Mouse (Mus musculus) gastrocnemius, postnatal 10 days (tissue): Measurements from ENCODE around the gene Snai1. TPM values are rescaled to one million over a fixed set of nuclear protein-coding genes. Genes with fewer than 3 reads are reported as not detected.
A peak's percentile ranks its signal among the peaks of the same experiment; 100 is the strongest.

Experiments used
- DNase-seq: peaks from one replicate; pipeline ENCODE4 v3.0.0; 2021; ENCODE audit warnings: mixed read lengths
- total RNA-seq, 2 experiments: library from RNA; stranded (reverse); gene quantifications; 2 replicates each; pipeline ENCODE4 v1.2.3; 2021

Snai1 gene
- total RNA-seq, 2 experiments from 2014 or later, result 3.9 to 5.7 TPM

DNA sequence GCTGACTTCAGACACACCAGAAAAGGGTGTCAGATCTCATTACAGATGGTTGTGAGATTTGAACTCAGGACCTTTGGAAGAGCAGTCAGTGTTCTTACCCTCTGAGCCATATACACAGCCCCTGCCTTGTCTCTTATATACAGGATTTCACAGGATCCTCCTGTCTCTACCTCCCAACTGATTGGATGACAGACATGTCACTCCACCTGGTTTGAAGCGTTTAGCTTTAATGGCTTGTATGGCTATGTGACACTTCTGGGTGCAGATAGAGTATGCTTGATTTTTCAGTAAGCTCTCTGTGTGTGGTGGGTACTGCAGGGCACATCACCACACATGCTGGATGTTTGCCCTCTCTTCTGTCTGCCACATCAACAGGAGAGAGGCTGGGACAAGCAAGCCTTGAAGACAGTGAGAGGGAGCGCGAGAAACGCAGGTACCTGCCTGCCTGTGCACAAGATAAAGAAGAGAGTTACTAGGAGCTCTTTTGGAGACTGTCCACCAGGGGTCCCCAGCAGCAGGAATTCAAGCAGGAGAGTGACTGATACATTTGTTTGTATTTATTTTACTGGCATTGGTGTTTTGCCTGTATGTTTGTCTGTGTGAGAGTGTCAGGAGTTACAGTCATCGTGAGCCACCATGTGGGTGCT lies 18.3 kb upstream of the Snai1 start:
- no peak for DNase-seq

DNA sequence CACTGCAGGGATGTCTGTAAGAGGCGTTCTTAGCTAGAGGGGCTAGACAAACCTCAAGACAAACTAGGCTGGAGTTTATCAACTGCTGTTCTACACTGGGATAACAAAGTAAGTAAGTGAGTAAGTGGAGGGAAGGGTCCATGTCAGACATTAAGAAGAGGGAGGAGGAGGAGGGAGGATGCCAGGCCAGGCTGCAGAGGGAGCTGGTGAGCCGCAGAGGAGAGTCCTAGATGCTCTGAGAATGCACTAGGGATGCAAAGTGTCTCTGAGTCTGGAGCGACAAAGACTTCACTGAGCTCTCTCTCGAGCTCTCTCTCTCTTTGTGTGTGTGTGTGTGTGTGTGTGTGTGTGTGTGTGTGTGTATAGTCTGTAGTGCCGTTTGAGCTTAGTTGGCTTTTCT lies 9.7 kb upstream of the Snai1 start:
- no peak for DNase-seq

DNA sequence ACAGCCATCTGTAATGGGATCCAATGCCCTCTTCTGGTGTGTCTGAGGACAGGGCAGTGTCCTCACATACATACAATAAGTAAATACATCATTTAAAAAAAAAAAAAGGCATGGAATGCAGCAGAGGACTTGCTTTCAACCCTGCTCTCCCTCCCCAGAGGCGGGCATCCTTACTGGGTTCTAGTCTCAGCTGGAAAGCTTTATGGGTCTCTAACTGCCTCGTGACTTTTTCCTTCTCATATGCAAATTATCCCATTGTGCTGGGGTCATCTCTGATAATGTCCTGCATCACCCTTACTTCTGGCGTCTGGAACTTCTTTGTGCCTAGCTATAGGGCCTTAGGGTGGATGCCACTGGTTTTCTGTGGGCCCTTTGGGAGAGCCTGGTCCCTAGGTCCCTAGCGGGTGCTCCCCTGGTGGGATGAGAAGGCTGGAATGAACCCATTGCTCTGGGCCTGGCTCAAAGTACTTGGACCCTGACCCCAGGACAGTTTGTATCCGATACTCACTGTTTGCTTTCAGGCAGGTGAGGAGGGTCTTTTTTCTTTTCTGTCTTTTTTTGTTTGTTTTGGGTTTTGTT lies 8.0 kb upstream of the Snai1 start:
- DNase-seq, result no peak

GRCm38 (mm10) chr2:167530536-167530935 lies 7.5 kb upstream of the Snai1 start:
- DNase-seq, result no peak

DNA sequence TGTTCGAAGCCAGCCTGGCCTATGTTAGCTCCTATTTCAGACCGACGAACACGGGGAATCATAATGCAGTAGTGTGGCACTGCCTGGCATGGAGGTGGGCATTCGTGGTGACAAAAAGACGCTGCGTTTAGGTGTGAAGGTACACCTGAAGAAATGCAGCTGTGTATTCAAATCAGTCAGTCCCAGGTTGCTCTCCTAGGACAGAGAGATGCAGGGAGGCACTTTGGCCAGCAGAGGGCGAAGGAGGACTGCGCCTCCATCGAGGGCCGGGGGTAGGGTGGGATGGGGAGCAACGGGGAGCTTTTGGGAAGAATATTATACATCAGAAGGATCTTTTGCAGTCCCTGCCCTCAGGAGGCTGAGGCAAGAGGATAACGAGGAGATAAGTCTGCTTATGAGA lies 5.9 kb upstream of the Snai1 start:
- DNase-seq, result peak; percentile 68

DNA sequence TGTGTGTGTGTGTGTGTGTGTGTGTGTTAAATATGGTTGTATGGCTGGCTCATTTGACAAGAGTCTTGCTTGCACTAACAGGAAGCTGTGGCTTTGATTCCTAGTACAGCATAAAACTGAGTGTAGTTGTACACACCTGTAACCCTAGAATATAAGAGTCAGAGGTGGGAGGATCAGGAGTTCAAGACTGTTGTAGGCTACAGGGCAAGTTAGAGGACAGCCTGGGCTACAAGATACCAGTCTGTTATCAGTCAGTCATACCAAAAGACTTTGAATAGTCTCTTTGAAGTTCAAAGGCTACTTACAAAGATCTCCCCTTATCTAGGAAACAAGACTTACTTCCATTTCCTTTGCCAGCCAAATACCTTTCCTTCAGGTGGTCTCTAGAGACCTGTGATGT lies 4.1 kb upstream of the Snai1 start:
- no peak for DNase-seq

GRCm38 (mm10) chr2:167536320-167536945 lies 1.6 kb upstream of the Snai1 start:
- DNase-seq, result no peak

DNA sequence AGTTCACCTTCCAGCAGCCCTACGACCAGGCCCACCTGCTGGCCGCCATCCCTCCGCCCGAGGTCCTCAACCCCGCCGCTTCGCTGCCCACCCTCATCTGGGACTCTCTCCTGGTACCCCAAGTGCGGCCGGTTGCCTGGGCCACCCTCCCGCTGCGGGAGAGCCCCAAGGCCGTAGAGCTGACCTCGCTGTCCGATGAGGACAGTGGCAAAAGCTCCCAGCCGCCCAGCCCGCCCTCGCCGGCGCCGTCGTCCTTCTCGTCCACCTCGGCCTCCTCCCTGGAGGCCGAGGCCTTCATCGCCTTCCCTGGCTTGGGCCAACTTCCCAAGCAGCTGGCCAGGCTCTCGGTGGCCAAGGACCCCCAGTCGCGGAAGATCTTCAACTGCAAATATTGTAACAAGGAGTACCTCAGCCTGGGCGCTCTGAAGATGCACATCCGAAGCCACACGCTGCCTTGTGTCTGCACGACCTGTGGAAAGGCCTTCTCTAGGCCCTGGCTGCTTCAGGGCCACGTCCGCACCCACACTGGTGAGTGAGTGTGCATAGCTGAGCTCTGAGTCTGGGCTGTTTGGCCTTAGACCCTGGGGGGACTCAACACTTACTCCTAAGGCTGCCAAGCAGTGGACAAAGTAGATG lies 794 bp downstream of the Snai1 start:
- DNase-seq, result peak; percentile 41

DNA sequence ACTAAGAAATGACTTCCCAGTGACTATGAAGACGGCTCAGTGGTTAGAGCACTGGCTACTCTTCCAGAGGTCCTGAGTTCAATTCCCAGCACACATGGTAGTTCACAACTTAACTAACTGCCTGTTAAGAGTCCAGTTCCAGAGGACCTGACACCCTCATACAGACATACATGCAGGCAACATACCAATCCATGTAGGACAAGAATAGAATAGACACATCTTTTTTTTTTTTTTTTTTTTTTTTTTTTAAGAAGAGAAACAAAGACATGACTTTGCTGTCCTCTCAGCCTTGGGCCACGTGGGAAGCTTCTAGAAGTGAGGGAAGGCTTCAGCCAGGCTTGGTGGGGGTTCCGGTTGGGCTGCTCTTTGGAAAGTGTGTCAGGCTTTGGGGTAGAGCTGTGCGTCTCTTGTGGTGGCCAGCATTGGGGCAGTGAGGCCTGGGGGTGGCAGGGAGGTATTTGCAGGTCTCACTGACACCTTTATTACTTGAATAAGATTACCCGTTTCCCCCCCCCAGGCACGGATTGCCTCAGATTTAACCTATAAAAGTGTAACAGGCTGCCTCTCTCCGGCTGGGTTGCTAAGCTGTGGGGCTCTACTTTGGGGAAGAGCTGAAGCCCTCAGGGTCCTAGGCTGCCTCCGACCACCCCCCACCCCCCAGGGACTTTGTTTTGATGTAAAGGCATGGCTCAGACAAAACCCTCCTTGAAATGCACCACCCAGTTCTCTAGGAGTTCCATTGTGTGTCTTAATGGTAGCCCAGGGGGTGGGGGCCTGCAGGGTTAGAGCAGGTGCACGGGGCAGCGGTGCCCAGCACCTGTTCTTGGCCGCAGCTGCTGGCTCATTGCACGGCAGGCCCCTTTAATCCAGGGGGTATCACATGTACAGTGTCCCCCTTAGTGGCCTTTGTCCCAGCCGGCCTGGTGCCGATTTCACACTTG lies 1.8 kb downstream of the Snai1 start:
- DNase-seq, result no peak

- DNase-seq, result no peak
These were observed 2.6 kb downstream of the Snai1 start for GRCm38 (mm10) chr2:167540477-167541110.

GRCm38 (mm10) chr2:167541324-167541723 lies 3.3 kb downstream of the Snai1 start:
- no peak for DNase-seq

DNA sequence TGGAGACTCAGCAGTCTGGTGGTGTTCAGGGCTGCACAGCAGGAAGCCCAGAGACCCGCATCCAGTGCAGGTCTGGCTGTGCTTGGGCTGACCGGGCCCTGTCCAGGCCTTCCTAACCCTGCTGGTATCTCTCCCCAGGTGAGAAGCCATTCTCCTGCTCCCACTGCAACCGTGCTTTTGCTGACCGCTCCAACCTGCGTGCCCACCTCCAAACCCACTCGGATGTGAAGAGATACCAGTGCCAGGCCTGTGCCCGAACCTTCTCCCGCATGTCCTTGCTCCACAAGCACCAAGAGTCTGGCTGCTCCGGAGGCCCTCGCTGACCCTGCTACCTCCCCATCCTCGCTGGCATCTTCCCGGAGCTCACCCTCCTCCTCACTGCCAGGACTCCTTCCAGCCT lies 3.8 kb downstream of the Snai1 start:
- DNase-seq, result no peak

GRCm38 (mm10) chr2:167542361-167542760 lies 4.4 kb downstream of the Snai1 start:
- no peak for DNase-seq

DNA sequence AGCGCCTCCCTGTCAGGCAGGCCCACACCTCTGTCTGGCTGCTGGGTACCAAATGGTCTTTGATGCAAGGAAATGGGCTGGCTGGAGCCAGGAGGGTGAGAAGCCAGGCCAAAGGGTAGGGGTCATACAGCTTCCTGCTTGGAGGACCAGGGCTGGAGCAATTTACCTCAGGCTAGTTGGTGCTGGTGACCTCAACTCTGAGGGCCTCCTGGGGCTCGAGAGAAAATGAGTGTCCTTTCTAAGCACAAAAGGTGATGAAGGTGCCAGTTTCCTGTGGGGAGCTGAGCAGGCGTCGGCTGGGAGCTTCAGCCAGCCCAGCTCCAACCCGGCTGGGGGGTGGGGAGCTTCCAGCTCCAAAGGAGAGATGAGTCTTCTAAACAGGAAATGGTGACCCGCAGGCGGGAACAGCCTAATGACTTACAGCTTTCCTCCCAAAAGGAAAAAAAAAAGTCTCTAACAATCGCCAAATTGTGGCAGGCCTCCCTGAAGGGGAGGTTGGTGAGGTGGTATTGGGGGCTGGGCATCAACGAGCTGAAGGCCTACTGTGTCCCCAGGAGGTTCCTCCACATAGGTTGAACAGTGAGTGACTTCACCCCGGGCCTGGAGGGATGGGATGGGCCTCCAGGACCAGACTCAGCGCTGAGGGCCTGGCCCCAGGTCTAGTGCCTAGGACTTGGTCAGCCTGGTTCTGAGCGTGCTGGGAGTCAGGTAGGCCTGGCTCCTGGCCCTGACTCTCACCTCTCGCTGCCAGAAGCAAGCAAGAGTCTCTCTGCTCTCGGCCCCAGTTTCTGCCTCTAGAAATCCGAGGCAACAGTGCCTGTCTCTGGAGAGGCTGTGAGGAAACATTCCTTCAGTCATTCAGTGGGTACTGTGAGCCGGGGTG lies 5.4 kb downstream of the Snai1 start:
- peak; percentile 49 for DNase-seq

DNA sequence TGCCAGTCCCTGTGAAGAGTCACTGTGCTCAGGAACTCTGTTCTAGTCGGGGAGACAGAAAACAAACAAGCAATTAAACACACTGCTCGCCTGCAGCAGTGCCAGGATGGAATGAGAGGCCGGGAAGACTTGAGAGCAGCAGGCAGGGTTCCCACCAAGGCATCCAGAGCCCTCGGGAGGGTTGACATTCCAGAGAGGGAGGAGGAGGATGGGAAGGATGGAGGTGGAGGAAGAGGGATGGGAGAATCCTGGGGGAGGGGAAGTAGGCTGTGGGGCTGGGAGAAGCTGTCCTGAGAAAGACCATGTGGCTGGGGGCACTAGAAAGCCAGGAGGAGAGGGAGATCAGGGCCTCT lies 6.0 kb downstream of the Snai1 start:
- no peak for DNase-seq

- no peak for DNase-seq
These were observed 6.5 kb downstream of the Snai1 start for GRCm38 (mm10) chr2:167544456-167544855.

- no peak for DNase-seq
These were observed 8.6 kb downstream of the Snai1 start for GRCm38 (mm10) chr2:167546447-167547195.

DNA sequence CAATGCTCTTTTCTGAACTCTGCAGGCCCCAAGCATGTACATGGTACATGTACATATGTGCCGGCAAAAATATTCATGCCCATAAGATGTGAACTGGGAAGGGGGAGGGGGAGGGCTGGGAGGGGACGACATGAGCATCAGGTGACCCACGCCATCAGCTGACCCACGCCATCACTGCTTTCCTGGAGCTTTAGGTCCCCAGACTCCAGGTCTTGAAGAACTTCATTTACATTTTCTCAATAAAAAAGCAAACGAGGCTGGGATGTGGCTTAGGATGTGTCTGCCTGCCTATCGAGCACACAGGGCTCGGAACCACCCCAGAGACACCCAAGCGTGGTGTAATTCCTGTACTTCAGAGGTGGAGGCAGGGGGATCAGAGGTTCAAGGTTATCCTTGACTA lies 9.4 kb downstream of the Snai1 start:
- DNase-seq, result no peak

- DNase-seq, result no peak
These were observed 11.0 kb downstream of the Snai1 start for GRCm38 (mm10) chr2:167548961-167549360.

DNA sequence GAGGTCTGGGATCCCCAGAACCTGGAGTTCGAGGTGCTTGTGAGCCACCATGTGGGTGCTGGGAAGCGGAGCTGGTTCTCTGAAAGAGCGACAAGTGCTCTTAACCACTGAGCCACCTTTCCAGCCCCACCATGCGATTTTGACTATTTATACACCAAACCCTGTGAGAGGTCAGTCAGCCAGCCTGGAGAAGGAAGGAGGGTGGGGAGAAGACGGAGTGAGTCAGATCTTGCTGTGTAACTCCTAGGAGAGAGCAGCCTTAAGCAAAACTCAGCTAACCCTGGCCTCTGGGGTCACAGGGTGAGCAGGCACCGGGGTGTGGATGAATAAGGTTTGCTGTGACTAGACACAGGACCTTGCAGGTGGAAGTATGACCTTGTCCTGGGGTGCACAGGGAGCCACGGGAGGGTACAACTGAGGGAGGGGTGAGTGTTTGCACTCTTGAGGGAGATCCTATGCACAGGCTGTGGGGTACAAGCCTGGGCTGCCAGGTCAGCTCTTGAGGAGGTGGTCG lies 12.4 kb downstream of the Snai1 start:
- DNase-seq, result no peak
